Mouse (Mus musculus) embryonic facial prominence, embryonic 10.5 days (tissue): ENCODE data around the gene Pabpn1l. TPM values are rescaled to one million over a fixed set of nuclear protein-coding genes. Genes with fewer than 3 reads are reported as not detected.
"Not testable (repeated sequence)": the region's sequence is repeated elsewhere in the genome, so short reads cannot be mapped to it uniquely, and the experiment has no call there.

ENCODE experiments used
- DNase-seq: peaks from one replicate; pipeline ENCODE4 v3.0.0-alpha.2; 2017; ENCODE audit warnings: low spot score
- H3K27ac ChIP-seq: fragments of 300-500 bp; sonication (generic); replicated peaks from 2 replicates; pipeline ENCODE4 v1.5.1; 2016; ENCODE audit warnings: mild to moderate bottlenecking
- H3K27me3 ChIP-seq: fragments of 300-500 bp; sonication (generic); replicated peaks from 2 replicates; pipeline ENCODE4 v1.6.1; 2016; ENCODE audit warnings: low read depth, mild to moderate bottlenecking; ENCODE audit not compliant: poor library complexity, severe bottlenecking
- H3K36me3 ChIP-seq: fragments of 300-500 bp; sonication (generic); replicated peaks from 2 replicates; pipeline ENCODE4 v1.6.1; 2016; ENCODE audit warnings: mild to moderate bottlenecking, moderate library complexity
- H3K4me1 ChIP-seq: fragments of 300-500 bp; sonication (generic); 2 replicates; pipeline ENCODE4 v1.6.1; 2016
- H3K4me3 ChIP-seq: fragments of 300-500 bp; sonication (generic); 2 replicates; pipeline ENCODE4 v1.5.1; 2016; ENCODE audit warnings: mild to moderate bottlenecking, moderate library complexity
- H3K9me3 ChIP-seq: fragments of 300-500 bp; sonication (generic); 2 replicates; pipeline ENCODE4 v1.6.1; 2016; ENCODE audit warnings: mild to moderate bottlenecking
- WGBS: fragments of 180-500 bp; shearing (Covaris S2); methylation state at CpG from one replicate; pipeline ENCODE4 v1.1.7; 2016; 5-methylcytosine and 5-hydroxymethylcytosine counted together
- polyA plus RNA-seq: library from polyadenylated mRNA; unstranded; fragments of >200 nt; fragmentation: Nextera tagmentation; extraction: Ambion mirVana; gene quantifications from 2 replicates; pipeline ENCODE4 v1.2.1, GENCODE M21; 2016

Gene Pabpn1l
- polyA plus RNA-seq, 1 experiment from 2014 or later, result not detected

DNA sequence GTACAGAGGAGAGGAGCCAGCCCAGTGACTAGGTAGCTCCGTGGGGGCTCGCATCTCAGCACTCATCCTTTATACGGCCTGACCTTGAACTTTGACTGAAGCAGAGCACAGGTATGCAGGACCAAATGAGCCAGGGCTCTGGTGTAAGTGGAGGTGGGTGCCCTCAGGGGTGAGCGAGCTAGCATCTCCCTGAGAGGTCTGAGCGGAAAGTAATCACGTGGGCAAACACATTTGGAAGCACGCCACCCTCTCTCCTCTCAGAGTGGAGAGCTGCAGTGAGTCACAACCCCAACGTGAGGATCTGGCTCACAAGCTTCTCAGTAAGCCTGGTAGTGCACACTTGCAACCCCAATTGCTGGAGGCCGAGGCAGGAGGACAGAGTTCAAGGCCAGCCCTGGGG, 19.5 kb upstream of the Pabpn1l start:
- H3K27me3 ChIP-seq, result peaks cover 28% of the 10 kb centered on the region
- peaks cover 56% of the 10 kb centered on the region for H3K4me1 ChIP-seq
- H3K27ac ChIP-seq, result 0 out of 2 replicates have a peak overlapping the region, but pooled peaks have one; percentile 21
- no peak for DNase-seq
- 77% methylated on average over 9 of the region's 9 CpGs for WGBS
- no peak overlapping the region for H3K4me3 ChIP-seq
- no peaks in the 10 kb centered on the region for H3K9me3 ChIP-seq
- no peaks in the 10 kb centered on the region for H3K36me3 ChIP-seq

DNA sequence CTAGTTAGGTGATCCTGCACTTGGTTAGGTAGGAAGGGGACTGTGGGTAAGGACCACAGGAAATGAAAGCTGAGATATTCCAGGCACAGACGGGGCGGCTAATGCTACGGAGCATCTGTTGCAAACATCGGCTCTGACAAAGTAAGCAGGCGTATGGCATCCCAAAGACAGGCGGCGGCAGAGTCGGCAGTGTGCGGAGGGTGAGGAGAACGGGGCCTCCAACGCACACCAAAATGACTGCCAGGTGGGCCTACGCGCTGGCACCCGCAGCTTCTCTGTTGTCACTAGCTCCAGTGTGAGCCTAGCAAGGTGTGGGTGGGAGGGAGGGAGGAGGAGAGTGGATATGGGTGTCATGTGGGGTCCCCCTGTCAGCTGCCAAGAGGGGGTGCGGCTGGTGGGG, 18.9 kb upstream of the Pabpn1l start:
- Histone ChIP-seq H3K27me3 (peaks cover 25% of the 10 kb centered on the region), H3K27ac (0 out of 2 replicates have a peak overlapping the region, but pooled peaks have one; percentile 21), H3K9me3 (no peaks in the 10 kb centered on the region), H3K4me1 (peaks cover 63% of the 10 kb centered on the region), H3K36me3 (no peaks in the 10 kb centered on the region), H3K4me3 (no peak overlapping the region)
- DNase-seq, result no peak
- 77% methylated on average over 15 of the region's 15 CpGs for WGBS

DNA sequence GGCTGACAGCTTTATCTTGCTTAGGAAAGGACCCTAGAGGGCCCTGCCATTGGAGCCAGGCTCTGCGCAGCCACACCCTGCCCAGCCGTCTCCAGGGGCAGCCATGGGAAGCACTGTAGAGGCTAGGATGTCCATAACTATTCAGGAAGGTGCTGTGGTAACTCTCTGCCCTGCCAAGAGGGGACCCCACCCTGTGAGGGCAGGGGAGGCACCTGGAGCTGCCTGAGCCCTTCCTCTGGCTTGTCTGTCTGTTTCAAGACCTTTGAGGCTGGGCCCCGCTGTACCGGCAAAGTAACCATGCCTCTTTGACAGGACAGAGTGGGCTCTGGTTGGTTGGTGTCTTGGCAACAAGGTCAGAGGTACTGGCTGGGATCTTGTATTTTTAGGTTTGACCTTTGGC, 18.3 kb upstream of the Pabpn1l start:
- Histone ChIP-seq H3K9me3 (no peaks in the 10 kb centered on the region), H3K4me1 (peaks cover 69% of the 10 kb centered on the region), H3K27me3 (peaks cover 20% of the 10 kb centered on the region), H3K36me3 (no peaks in the 10 kb centered on the region), H3K4me3 (no peak overlapping the region), H3K27ac (peak overlapping the region; percentile 21; the same call in 1 of the 2 replicates)
- no peak for DNase-seq
- 80% methylated on average over 4 of the region's 4 CpGs for WGBS

DNA sequence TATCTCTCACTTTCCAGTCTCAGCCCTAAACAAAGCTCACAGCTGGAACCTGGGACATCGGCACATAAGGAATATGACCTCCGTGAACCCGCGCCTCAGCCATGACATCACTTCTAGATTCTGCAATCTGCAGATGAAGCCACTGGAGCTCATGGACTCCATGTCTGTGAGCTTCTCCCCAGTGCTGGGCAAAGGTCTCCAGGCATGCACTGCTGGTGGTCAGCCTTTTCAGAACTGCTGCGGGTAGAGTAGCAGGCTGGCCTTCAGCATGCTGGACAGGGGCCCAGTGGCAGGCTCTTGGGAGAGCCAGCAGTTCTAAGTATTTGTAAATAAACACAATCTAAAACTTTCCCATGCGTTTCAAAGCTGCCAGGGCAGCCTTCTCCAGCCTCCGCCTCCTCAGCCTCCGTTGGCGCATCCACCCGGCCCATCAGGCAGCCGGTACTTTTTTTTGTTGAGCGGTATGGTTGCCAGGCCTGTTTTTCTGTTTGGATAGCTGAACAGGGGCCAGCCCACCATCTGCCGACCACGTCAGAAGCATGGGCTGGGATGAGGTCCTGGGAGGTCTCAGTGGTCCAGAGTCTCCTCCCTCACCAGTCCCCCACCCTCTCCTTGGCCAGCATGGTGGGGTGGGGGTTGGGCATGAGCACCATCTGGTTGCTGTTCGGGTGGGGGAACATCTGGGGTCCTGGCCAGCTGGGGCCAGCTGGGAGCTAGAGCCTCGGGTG, 17.1 kb upstream of the Pabpn1l start:
- peak; percentile 58 for DNase-seq
- 37% methylated on average over 16 of the region's 16 CpGs for WGBS
- Histone ChIP-seq H3K4me3 (no peak overlapping the region), H3K36me3 (peaks cover 11% of the 10 kb centered on the region; the same call in 1 of the 2 replicates), H3K27ac (peak overlapping the region; percentile 60), H3K9me3 (no peaks in the 10 kb centered on the region), H3K27me3 (peaks cover 9% of the 10 kb centered on the region), H3K4me1 (peaks cover 73% of the 10 kb centered on the region)

DNA sequence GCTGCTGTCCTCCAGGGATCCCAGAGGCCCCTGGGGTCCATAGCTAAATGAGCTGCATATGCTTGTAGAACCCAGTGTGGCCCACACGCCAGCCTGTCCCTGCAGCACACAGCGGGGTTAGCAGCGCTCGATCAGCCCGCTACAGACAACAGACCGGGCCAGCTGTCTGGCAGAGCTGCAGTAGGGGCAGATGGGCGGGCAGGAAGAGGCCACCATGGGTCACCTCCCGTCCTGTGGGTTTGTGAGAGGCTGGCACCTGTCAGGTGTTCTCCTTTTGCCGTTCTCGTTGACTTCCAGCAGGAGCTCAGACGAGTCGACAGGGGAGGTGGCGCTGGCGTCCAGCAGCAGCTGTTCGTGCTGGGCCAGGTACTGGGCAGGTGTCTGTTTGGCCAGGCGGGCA, 16.1 kb upstream of the Pabpn1l start:
- peaks cover 65% of the 10 kb centered on the region for H3K4me1 ChIP-seq
- peak overlapping the region; percentile 60 for H3K27ac ChIP-seq
- 76% methylated on average over 16 of the region's 16 CpGs for WGBS

DNA sequence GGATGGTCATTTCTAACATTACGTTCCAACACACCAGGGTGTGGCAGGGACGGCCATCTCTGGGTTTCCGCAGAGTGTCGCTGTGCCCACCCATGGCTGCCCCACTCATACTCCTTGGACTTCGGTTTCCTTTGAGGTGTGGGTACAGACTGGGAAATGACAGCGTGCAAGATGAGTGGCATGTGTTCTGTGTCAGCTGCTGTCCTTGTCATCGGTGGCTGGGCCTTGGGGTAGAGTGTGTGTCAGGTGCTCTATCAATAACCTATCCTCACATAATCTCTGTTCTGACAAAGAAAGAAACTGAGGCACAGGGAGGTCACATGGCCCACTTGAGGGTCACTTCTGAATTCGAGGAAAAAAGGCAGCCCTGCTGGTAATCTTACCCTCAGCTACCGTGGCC, 14.7 kb upstream of the Pabpn1l start:
- Histone ChIP-seq H3K4me3 (no peak overlapping the region), H3K4me1 (peaks cover 60% of the 10 kb centered on the region), H3K27ac (no peak overlapping the region), H3K27me3 (no peaks in the 10 kb centered on the region), H3K36me3 (peaks cover 22% of the 10 kb centered on the region; the same call in 1 of the 2 replicates), H3K9me3 (no peaks in the 10 kb centered on the region)
- no peak for DNase-seq
- WGBS, result 85% methylated on average over 9 of the region's 9 CpGs

More for the DNA sequence above, 16.1 kb upstream of the Pabpn1l start:
- no peak for DNase-seq
- H3K4me3 ChIP-seq, result 0 out of 2 replicates have a peak overlapping the region, but pooled peaks have one; percentile 5
- H3K27me3 ChIP-seq, result peaks cover 8% of the 10 kb centered on the region; the same call in 1 of the 2 replicates
- no peaks in the 10 kb centered on the region for H3K9me3 ChIP-seq
- H3K36me3 ChIP-seq, result peaks cover 15% of the 10 kb centered on the region; the same call in 1 of the 2 replicates

DNA sequence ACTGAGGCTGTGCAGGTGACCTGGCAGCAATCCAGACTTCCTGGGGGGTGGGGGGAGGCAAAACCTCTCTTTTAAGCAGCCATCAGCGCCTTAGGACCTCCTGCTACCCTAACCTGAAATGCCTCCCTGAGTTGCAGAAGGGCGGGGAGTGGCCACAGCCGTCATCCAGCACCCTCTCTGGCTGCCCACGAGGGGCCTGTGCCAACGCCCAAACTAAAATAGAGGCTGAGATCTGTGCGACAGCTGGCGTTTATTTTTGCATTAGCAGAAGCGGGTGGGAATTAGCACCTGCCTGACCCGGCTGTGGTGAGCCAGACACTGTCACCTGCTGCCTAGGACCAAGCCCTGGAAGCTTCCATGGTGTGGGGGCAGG, 14.2 kb upstream of the Pabpn1l start:
- H3K9me3 ChIP-seq, result no peaks in the 10 kb centered on the region
- H3K27ac ChIP-seq, result no peak overlapping the region
- no peak for DNase-seq
- no peaks in the 10 kb centered on the region for H3K27me3 ChIP-seq
- peaks cover 22% of the 10 kb centered on the region; the same call in 1 of the 2 replicates for H3K36me3 ChIP-seq
- H3K4me1 ChIP-seq, result peaks cover 56% of the 10 kb centered on the region
- no peak overlapping the region for H3K4me3 ChIP-seq
- 76% methylated on average over 9 of the region's 9 CpGs for WGBS

DNA sequence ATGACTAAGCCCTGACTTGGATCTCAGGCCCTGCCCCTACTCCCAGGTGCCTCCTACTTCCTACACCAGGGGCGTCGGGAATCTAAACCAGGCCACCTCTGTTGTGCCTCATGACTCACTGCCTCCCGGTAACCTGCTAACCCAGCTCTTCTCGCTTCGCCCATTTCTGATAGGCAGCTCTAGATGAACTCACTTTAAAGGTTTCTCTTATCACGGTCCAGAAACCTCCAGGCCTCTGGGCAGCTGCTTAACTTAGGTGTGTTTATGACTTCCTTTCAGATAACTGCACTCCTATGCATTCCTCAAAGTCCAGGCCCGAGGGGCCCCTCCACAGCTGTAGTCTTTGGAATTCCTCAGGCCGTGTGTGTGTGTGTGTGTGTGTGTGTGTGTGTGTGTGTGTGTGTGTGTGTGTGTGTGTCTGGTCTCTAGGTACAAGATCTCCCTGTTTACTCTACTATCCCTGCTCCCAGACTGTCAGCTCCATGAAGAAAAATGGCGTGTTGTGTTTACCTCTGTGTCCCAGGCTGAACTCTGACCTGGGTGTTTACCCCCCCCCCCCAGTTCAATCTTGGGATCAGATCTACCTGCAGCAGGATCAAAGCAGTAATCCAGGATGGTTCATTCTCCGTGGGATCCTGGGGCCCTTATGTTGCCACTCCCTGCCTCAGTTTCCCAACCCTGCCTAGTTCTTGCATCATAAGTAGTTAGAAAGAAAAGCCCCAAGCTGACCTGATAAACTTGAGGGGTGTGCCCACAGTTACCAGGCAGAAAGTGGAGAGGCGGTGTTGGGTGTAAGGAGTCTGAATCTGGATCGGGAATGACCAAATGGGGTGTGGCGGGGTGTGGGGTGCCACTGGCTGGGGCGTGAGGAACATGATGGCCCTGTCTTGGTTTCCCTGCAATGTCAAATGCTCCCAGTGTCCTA, 13.6 kb upstream of the Pabpn1l start:
- no peaks in the 10 kb centered on the region for H3K27me3 ChIP-seq
- peaks cover 50% of the 10 kb centered on the region for H3K4me1 ChIP-seq
- WGBS, result 73% methylated on average over 14 of the region's 14 CpGs
- H3K9me3 ChIP-seq, result no peaks in the 10 kb centered on the region
- H3K4me3 ChIP-seq, result no peak overlapping the region
- peak overlapping the region; percentile 19; the same call in 1 of the 2 replicates for H3K27ac ChIP-seq
- DNase-seq, result no peak
- peaks cover 22% of the 10 kb centered on the region; the same call in 1 of the 2 replicates for H3K36me3 ChIP-seq

DNA sequence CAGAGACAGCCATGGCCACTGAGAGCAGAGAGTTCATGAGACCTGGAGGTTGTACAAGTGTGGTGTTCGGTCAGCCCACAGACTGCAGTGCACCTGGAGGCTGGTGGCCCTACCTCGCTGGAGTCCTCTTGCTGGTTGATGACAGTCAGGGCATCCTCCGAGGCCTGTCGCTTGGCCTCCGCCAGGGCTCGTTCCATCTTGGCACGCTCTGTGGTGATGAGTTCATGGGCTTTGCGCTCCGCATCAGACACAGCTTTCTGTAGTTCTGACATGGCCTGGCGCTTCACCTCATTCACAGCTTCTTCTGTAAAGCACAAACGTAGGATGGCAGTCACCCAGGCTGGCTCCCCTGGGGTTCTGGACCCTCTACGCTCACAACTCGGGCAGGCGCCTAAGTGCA, 10.7 kb upstream of the Pabpn1l start:
- DNase-seq, result no peak
- no peak overlapping the region for H3K27ac ChIP-seq
- WGBS, result 96% methylated on average over 14 of the region's 14 CpGs

DNA sequence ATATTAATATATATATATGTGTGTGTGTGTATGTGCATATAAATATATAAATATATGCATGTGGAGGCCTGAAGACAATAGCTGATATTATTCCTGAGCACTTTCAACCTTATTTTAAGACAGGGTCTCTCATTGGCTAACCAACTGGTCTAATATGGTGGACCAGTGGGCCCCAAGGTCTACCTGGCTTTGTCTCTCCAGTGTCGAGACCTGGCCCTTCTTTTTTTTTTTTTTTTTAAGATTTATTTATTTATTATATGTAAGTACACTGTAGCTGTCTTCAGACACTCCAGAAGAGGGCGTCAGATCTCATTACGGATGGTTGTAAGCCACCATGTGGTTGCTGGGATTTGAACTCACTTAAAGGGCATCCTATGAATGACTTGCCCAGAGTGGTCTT, 9.6 kb upstream of the Pabpn1l start:
- peaks cover 36% of the 10 kb centered on the region for H3K27me3 ChIP-seq
- H3K36me3 ChIP-seq, result peaks cover 22% of the 10 kb centered on the region; the same call in 1 of the 2 replicates
- not testable (repeated sequence) for H3K9me3 ChIP-seq, DNase-seq, H3K27ac ChIP-seq, H3K4me3 ChIP-seq
- 85% methylated on average over 3 of the region's 3 CpGs for WGBS
- H3K4me1 ChIP-seq, result peaks cover 32% of the 10 kb centered on the region

More for the DNA sequence above, 10.7 kb upstream of the Pabpn1l start:
- Histone ChIP-seq H3K9me3 (no peaks in the 10 kb centered on the region), H3K36me3 (peaks cover 22% of the 10 kb centered on the region; the same call in 1 of the 2 replicates), H3K27me3 (peaks cover 26% of the 10 kb centered on the region), H3K4me1 (peaks cover 35% of the 10 kb centered on the region), H3K4me3 (no peak overlapping the region)

DNA sequence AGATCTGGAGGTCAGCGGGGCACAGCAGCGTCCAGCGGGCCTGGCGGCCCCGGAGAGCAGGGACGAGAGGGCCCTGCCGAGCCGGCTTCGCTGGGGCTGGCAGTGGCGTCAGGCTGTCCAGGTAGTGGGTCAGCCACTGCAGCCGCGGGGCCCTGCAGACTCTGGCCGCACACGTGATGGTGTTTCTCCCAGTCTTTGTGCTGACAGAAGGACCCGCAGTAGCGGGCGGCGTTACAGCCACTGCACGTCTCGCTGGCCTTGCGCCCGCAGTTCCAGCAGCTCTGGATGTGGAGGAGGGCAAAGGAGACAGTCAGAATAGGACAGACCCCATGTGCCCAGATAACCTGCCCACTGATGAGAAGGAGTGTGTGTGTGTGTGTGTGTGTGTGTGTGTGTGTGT, 8.2 kb upstream of the Pabpn1l start:
- peaks cover 18% of the 10 kb centered on the region for H3K4me1 ChIP-seq
- H3K27me3 ChIP-seq, result peaks cover 39% of the 10 kb centered on the region
- WGBS, result 50% methylated on average over 22 of the region's 22 CpGs
- no peaks in the 10 kb centered on the region for H3K9me3 ChIP-seq
- peak overlapping the region; percentile 44 for H3K4me3 ChIP-seq
- peak overlapping the region; percentile 78 for H3K27ac ChIP-seq
- DNase-seq, result no peak
- H3K36me3 ChIP-seq, result peaks cover 22% of the 10 kb centered on the region; the same call in 1 of the 2 replicates

DNA sequence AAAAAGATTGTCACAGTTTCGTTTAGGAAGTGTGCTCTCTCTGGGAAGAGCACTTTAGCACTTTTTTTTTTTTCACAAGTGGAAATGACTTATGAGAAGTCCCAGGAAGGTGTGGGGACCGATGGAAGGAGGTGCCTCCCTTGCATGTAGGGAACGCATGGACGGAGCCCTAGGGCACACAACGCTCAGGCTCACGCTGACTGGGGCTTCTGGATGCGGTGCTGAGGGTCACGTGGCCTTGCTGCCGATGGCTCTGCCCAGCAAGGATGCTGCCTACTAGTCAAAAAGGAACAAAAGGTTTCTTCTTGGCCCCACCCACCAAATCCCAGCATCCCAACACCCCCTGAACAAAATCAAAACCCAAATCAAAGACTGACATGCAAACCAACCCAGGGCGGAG, 6.8 kb upstream of the Pabpn1l start:
- H3K9me3 ChIP-seq, result no peaks in the 10 kb centered on the region
- H3K27me3 ChIP-seq, result peaks cover 39% of the 10 kb centered on the region
- no peak for DNase-seq
- no peak overlapping the region for H3K4me3 ChIP-seq
- H3K36me3 ChIP-seq, result peaks cover 8% of the 10 kb centered on the region; the same call in 1 of the 2 replicates
- WGBS, result 19% methylated on average over 10 of the region's 10 CpGs
- no peak overlapping the region for H3K27ac ChIP-seq
- H3K4me1 ChIP-seq, result peaks cover 16% of the 10 kb centered on the region
